Mouse (Mus musculus) hindbrain, embryonic 13.5 days (tissue): ENCODE measurements around the gene Ptpn22. TPM values are rescaled to one million over a fixed set of nuclear protein-coding genes. Genes with fewer than 3 reads are reported as not detected.

Experiments used
- ATAC-seq: fragments of 200-750 bp; cut with Nextera tagmentation; 2 replicates; pipeline ENCODE4 v1.8.0; 2017; ENCODE audit warnings: moderate TSS enrichment; ENCODE audit not compliant: low FRiP score
- H3K27ac ChIP-seq: fragments of 300-500 bp; sonication (generic); 2 replicates; pipeline ENCODE4 v1.5.1; 2015; ENCODE audit warnings: inconsistent platforms, mild to moderate bottlenecking, moderate library complexity
- H3K27me3 ChIP-seq: fragments of 300-500 bp; sonication (generic); 2 replicates; pipeline ENCODE4 v1.6.1; 2015; ENCODE audit warnings: mild to moderate bottlenecking, inconsistent platforms
- H3K36me3 ChIP-seq: fragments of 300-500 bp; sonication (generic); 2 replicates; pipeline ENCODE4 v1.6.1; 2015; ENCODE audit warnings: mild to moderate bottlenecking, inconsistent platforms
- H3K4me1 ChIP-seq: fragments of 300-500 bp; sonication (generic); replicated peaks from 2 replicates; pipeline ENCODE4 v1.6.1; 2015; ENCODE audit warnings: inconsistent platforms
- H3K4me2 ChIP-seq: fragments of 300-500 bp; sonication (generic); 2 replicates; pipeline ENCODE4 v1.6.1; 2015; ENCODE audit warnings: inconsistent platforms, mild to moderate bottlenecking, moderate library complexity
- H3K4me3 ChIP-seq: fragments of 300-500 bp; sonication (generic); 2 replicates; pipeline ENCODE4 v1.5.1; 2015; ENCODE audit warnings: mild to moderate bottlenecking, inconsistent platforms
- H3K9ac ChIP-seq: fragments of 300-500 bp; sonication (generic); 2 replicates; pipeline ENCODE4 v1.6.1; 2015; ENCODE audit warnings: mild to moderate bottlenecking, inconsistent platforms
- H3K9me3 ChIP-seq: fragments of 300-500 bp; sonication (generic); 2 replicates; pipeline ENCODE4 v1.6.1; 2016; ENCODE audit warnings: inconsistent platforms
- WGBS: fragments of 180-500 bp; shearing (Covaris S2); methylation state at CpG from one replicate; pipeline ENCODE4 v1.1.7; 2015; 5-methylcytosine and 5-hydroxymethylcytosine counted together
- polyA plus RNA-seq: library from polyadenylated mRNA; unstranded; fragments of >200 nt; fragmentation: Nextera tagmentation; extraction: Ambion mirVana; gene quantifications from 2 replicates; pipeline ENCODE4 v1.2.1, GENCODE M21; 2015

Gene Ptpn22
- polyA plus RNA-seq, 1 experiment from 2014 or later, result 0.38 TPM

DNA sequence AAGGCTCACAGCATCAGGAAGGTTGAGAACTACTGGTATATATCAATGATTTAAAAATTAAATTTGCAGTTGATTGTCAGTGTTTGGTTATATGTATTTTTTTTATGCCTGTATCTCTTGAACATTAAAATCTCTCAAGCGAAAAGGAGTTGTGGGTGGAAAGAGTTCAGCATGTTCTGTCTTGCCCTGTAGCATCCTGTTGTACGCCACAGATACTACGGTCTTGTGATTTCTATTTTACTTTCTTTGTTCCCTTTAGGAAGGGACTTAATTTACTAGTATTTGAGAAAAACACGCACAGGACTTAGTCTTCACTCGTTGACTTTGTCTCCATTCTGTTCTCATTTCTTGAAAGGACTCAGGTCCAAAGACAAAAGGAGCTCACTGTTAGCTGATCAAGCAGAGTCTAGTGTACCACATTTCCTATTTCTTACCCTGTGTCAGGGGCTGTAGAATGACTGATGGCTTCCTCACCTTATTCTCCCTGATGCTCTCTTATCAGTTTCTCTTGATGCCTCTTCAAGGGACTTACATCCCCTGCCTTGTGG is 7.9 kb downstream of the Ptpn22 start:
- H3K4me2 ChIP-seq, result no peak overlapping the region
- no peak for ATAC-seq
- WGBS, result 87% methylated on average over 5 of the region's 5 CpGs
- H3K4me3 ChIP-seq, result no peak overlapping the region
- H3K27me3 ChIP-seq, result no peaks in the 10 kb centered on the region
- H3K36me3 ChIP-seq, result no peaks in the 10 kb centered on the region
- no peaks in the 10 kb centered on the region for H3K9me3 ChIP-seq
- no peak overlapping the region for H3K27ac ChIP-seq
- H3K4me1 ChIP-seq, result no peaks in the 10 kb centered on the region
- no peak overlapping the region for H3K9ac ChIP-seq

DNA sequence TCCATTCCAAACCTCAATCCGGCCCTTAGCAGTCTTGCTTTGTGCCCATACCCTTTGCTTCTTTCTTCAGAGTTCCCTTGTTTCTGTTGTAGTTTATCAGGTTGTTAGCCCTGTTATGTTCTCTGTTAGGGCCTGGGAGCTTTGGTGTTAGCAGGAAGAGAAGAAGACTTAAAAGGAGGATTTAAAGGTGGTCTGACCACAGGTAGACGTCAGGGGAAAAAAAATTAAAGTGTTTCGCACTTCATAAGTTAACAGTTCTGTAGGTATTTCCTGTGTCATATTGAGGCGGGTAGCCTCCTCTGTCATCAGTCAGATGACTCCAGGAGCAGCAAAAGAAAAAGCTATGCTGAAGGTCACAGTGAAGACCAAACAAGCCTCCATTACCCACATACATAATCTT is 8.4 kb downstream of the Ptpn22 start:
- Histone ChIP-seq H3K27ac (no peak overlapping the region), H3K9me3 (no peaks in the 10 kb centered on the region), H3K27me3 (no peaks in the 10 kb centered on the region), H3K36me3 (no peaks in the 10 kb centered on the region), H3K4me2 (no peak overlapping the region), H3K4me1 (no peaks in the 10 kb centered on the region), H3K9ac (no peak overlapping the region), H3K4me3 (no peak overlapping the region)
- 91% methylated on average over 4 of the region's 4 CpGs for WGBS
- ATAC-seq, result no peak

DNA sequence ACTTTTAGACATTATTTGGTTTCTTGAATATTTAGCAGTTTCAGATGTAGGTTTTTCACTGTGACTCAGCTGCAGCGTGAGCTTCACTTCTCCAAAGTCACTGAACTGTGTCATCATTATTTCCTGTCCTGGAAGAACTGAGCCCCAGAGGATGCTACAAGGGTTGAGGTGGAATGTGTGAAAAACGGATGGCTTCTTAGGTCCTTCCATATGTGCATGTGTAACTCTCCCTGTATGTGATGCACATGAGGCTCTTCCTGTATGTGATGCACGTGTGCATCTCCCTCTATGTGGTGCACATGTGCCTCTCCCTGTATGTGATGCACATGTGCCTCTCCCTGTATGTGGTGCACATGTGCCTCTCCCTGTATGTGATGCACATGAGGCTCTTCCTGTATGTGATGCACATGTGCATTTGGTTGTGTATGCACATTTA is 13.1 kb downstream of the Ptpn22 start:
- Histone ChIP-seq H3K4me1 (no peaks in the 10 kb centered on the region), H3K4me3 (no peak overlapping the region), H3K9ac (no peak overlapping the region), H3K9me3 (no peaks in the 10 kb centered on the region), H3K4me2 (no peak overlapping the region), H3K36me3 (no peaks in the 10 kb centered on the region), H3K27me3 (no peaks in the 10 kb centered on the region), H3K27ac (no peak overlapping the region)
- no peak for ATAC-seq
- 62% methylated on average over 3 of the region's 3 CpGs for WGBS

DNA sequence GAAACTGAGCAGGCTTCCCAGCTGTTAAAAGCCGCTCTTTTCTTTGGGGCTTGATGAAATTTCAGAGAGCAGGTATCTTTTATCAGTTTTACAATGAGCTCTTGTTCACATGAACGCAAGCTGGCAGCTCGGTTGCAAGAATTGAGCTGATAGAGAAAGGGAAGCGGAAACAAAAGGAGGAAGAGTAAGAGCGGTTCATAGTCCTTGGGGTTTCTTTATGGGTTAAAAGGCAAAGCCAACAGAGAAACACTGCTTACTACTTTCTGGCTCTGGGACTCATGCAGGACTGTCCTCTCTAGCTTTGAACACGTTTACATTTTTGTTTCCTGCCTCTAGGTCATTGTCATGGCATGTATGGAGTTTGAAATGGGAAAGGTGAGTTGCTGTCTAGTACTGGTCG is 14.7 kb downstream of the Ptpn22 start:
- no peak overlapping the region for H3K4me3 ChIP-seq
- H3K4me2 ChIP-seq, result no peak overlapping the region
- no peak for ATAC-seq
- no peaks in the 10 kb centered on the region for H3K36me3 ChIP-seq
- H3K27ac ChIP-seq, result no peak overlapping the region
- H3K9ac ChIP-seq, result no peak overlapping the region
- 74% methylated on average over 7 of the region's 7 CpGs for WGBS
- H3K27me3 ChIP-seq, result no peaks in the 10 kb centered on the region
- H3K9me3 ChIP-seq, result no peaks in the 10 kb centered on the region
- no peaks in the 10 kb centered on the region for H3K4me1 ChIP-seq

DNA sequence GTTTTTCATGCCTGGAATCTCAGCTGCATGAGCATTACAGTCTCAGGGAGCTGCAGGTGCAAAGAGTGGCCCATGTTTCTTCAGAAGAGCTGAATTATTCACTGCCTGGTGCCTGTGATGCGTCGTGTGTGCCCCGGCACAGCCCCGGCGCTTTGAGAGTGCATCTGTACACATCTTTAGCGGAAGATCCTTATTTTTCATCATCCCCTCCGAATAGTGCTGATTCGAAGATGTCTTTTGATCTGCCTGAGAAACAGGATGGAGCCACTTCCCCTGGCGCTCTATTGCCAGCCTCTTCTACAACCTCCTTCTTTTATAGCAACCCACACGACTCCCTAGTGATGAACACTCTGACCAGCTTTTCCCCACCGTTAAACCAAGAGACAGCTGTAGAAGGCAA is 26.4 kb downstream of the Ptpn22 start:
- Histone ChIP-seq H3K9ac (no peak overlapping the region), H3K27ac (no peak overlapping the region), H3K4me2 (no peak overlapping the region), H3K4me3 (no peak overlapping the region), H3K36me3 (no peaks in the 10 kb centered on the region), H3K4me1 (no peaks in the 10 kb centered on the region), H3K27me3 (no peaks in the 10 kb centered on the region), H3K9me3 (no peaks in the 10 kb centered on the region)
- no peak for ATAC-seq
- 83% methylated on average over 11 of the region's 11 CpGs for WGBS

DNA sequence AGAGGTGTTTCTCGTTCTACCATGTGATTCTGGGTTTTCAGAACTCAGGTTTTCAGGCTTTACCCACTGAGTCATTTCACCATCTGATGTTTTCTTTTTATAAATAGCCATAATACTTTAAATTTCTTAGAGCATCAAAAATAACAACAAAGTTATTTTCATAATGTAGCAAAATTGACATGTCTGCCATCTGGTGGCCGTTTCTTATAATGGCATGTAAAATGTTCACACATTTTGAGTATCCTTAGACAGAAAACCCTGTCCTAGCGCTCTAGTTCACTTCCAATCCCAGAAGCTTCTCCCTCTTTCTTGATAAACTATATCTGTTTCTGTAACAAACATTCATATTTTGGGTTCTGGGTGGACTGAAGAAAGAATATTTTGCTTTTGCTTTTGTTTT is 28.0 kb downstream of the Ptpn22 start:
- Histone ChIP-seq H3K27me3 (no peaks in the 10 kb centered on the region), H3K27ac (no peak overlapping the region), H3K9me3 (no peaks in the 10 kb centered on the region), H3K9ac (no peak overlapping the region), H3K4me2 (no peak overlapping the region), H3K4me3 (no peak overlapping the region), H3K36me3 (no peaks in the 10 kb centered on the region), H3K4me1 (no peaks in the 10 kb centered on the region)
- 35% methylated on average over 3 of the region's 3 CpGs for WGBS
- no peak for ATAC-seq

DNA sequence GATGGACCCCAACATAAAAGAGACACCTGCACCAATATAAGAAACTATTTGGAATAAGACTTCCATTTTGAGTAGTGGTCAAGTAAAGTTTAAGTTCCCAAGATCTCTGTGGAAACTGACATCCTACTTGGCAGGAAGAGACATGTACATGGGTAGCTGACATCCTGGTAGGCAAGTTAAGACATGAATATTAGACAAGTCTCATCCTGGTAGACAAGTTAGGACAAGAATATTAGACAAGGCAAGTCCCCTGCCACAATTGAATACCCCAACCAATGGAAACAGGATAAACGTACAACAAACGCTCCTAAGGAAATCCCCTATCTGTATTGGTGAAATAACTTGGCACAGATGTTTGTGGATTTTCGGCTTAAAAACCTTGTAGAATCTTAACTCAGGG is 33.8 kb downstream of the Ptpn22 start:
- Histone ChIP-seq H3K27me3 (no peaks in the 10 kb centered on the region), H3K27ac (no peak overlapping the region), H3K9me3 (no peaks in the 10 kb centered on the region), H3K4me3 (no peak overlapping the region), H3K9ac (no peak overlapping the region), H3K36me3 (no peaks in the 10 kb centered on the region), H3K4me1 (no peaks in the 10 kb centered on the region), H3K4me2 (no peak overlapping the region)
- ATAC-seq, result no peak
- 93% methylated on average over 3 of the region's 3 CpGs for WGBS

DNA sequence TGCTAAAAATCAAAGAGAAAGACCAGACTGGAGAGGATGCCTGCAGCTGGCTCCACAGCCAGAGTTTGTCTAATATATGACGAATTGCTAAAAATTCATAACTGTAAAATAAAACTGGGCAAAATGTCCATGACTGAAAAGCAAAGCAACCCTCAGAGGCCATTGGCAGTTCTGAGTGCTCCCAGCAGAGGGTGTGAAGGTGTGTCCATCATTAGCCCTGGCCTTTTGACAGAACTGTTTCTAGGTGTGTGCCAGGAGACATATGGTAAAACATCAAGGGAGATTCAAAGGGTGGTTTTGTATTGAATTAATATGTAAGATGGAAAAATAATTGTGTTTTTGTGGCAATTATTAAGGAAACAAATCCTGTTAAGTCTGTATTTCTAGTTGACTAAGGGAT is 45.1 kb downstream of the Ptpn22 start:
- Histone ChIP-seq H3K4me2 (no peak overlapping the region), H3K27me3 (no peaks in the 10 kb centered on the region), H3K4me1 (no peaks in the 10 kb centered on the region), H3K27ac (no peak overlapping the region), H3K9ac (no peak overlapping the region), H3K36me3 (no peaks in the 10 kb centered on the region), H3K4me3 (no peak overlapping the region), H3K9me3 (no peaks in the 10 kb centered on the region)
- WGBS, result 93% methylated on average over 1 of the region's 1 CpGs
- no peak for ATAC-seq

DNA sequence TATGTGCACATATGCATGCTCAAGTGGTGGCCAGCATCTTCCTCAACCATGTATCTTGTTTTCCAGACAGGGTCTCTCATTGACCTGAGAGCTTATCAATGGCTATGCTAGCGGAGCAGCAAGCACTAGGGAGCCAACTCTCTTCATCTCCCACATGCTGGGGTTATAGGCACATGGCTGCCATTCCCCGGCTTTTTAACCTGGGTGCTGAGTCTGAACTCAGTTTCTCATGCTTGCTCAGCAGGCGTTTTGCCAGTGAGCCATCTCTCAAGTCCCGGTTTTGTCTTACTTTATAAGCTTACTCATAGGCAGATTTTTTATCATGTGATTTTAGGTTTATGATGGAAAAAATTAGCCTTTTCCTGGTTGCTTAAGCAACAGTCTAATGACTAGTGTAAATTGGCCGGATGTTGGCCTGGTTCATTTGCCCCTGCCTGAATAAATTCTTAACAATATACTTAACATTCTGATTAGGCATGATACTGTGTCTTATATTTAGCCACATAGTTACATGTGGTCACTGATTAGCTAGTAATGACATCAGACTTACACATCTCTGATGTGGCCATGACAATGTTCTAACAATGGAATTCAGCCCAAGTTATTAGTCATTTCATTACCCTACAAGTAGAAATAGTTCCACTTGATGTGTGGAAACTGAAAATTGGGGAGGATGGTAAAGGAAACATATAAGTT is 47.9 kb downstream of the Ptpn22 start:
- Histone ChIP-seq H3K9me3 (no peaks in the 10 kb centered on the region), H3K4me2 (no peak overlapping the region), H3K27me3 (no peaks in the 10 kb centered on the region), H3K4me3 (no peak overlapping the region), H3K9ac (no peak overlapping the region), H3K27ac (no peak overlapping the region), H3K36me3 (no peaks in the 10 kb centered on the region), H3K4me1 (no peaks in the 10 kb centered on the region)
- no peak for ATAC-seq
- WGBS, result 84% methylated on average over 5 of the region's 5 CpGs

DNA sequence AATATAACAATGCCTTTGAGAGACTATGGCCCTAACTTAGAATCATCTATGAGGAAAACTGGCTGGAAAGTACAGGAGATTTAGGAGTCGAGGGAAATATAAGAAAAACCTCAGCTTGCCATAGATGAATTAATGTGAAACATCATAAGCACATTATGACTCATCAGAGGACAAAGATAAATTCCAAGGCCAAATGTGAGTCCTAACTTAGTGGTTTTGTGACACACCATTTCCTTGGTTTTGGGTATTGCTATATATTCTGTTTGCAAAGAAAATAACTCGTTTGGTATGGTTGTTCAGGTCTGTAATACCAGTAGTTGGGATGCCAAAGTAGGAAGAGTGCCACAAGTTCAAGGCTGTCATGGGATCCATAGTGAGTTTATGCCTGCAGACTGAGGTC is 49.2 kb downstream of the Ptpn22 start:
- Histone ChIP-seq H3K4me3 (no peak overlapping the region), H3K4me2 (no peak overlapping the region), H3K9me3 (no peaks in the 10 kb centered on the region), H3K27me3 (no peaks in the 10 kb centered on the region), H3K4me1 (no peaks in the 10 kb centered on the region), H3K36me3 (no peaks in the 10 kb centered on the region), H3K27ac (no peak overlapping the region), H3K9ac (no peak overlapping the region)
- WGBS, result 79% methylated on average over 2 of the region's 2 CpGs
- no peak for ATAC-seq

DNA sequence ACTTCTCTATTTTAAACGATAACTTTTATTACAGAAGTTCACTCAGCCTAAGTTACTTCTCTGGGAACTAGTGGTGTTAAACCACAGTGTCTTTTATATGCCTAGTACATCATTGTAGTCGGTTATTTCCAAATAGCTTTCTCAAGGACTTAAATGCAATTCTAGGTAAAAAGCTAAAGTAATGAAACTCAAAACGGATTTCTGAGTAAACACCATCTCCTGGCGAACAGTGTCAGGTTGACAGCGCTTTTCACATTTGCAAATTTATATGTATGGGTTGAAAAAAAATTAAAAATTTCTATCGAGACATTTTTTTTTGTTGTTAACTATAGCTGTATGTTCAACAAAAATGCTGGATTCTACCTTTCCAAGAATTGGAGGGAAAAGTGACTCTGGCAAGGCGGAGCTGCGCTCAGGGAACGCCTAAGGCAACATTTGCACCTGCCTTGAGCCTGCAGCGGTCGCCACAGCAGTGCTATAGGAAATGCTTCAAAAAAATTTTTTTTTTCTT is 53.9 kb downstream of the Ptpn22 start:
- no peaks in the 10 kb centered on the region for H3K9me3 ChIP-seq
- ATAC-seq, result peak; percentile 21
- no peaks in the 10 kb centered on the region for H3K36me3 ChIP-seq
- H3K9ac ChIP-seq, result peak overlapping the region; percentile 61
- no peaks in the 10 kb centered on the region for H3K27me3 ChIP-seq
- H3K4me2 ChIP-seq, result peak overlapping the region; percentile 61
- peak overlapping the region; percentile 97 for H3K27ac ChIP-seq
- H3K4me3 ChIP-seq, result peak overlapping the region; percentile 99
- 7% methylated on average over 11 of the region's 11 CpGs for WGBS
- peaks cover 13% of the 10 kb centered on the region for H3K4me1 ChIP-seq

DNA sequence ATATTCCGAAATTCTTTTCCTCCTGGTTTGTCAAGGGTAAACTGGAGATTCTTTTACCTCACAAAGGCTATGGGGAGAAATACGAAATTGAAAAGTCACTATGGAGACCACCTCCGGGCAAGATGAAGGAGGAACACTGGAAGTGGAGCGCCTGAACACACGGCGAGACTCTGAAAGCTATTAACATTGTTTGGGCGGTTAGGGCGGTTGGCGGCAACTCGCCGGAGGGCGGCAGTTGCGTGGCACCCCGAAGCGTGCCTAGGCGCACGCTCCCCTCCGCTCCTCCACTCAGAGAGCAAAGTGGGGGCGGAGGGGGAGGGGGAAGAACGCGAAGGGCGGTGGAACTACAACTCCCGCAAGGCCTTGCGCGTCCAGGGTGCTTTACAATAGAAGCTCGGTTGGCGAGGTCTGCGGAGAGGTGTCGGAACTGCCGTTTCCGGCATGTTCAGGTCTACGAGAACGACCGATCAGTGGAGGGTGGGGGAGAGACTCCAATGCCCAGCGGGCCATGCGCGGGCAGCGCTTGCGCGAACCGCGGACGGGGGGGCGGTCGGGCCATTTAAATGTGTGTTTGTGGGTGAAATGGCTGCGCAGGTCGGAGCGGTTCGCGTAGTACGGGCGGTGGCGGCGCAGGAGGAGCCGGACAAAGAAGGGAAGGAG is 54.5 kb downstream of the Ptpn22 start, which contains the start of gene Rsbn1:
Rsbn1 (plus strand) TSS at position 111 of the 660 bp plus-strand sequence.
- Histone ChIP-seq H3K9ac (peak within 1 kb of the TSS; percentile 98), H3K4me1 (peaks cover 13% of the 10 kb centered on the region), H3K9me3 (no peaks in the 10 kb centered on the region), H3K27ac (peak within 1 kb of the TSS; percentile 97), H3K4me2 (peak within 1 kb of the TSS; percentile 87), H3K4me3 (peak within 1 kb of the TSS; percentile 99), H3K36me3 (no peaks in the 10 kb centered on the region), H3K27me3 (no peaks in the 10 kb centered on the region)
- peak; percentile 100 for ATAC-seq
- under 1% methylated on average over 52 of the region's 55 CpGs for WGBS
